Mouse (Mus musculus): ENCODE data around the gene Exosc9.

DNA sequence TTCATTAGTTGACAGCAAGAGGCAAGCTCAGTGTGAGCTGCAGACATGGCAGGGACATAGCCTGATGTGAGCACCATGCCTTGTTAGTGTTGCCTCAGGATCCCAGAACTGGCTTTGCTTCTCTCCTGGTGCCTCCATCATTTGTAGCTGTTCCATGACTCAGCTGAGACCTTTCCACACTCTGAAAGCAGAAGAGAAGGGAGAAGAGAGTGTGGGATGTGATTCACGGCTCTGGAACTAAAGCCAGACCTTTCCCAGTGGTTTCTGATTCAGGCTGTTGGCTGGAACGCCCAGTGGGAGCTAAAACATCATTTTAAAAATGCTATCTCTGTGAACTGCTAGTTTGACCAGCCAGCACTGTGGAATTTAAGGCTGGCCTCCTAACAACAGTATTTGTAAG, 11.7 kb upstream of the Exosc9 start:
- TF ChIP-seq CTCF (IDR thresholded peaks at IDR 0.05; ENCODE audit: control insufficient read depth, insufficient read depth, insufficient read length) (no peak), USF1 (IDR thresholded peaks at IDR 0.05; ENCODE audit: low read depth) (no peak), FOSL1 (IDR thresholded peaks at IDR 0.05; ENCODE audit: insufficient read depth, low read length, poor library complexity, severe bottlenecking) (no peak), MYOG (IDR thresholded peaks at IDR 0.05; ENCODE audit: control insufficient read depth, extremely low read depth, insufficient read length) (no peak), MYOD1 (IDR thresholded peaks at IDR 0.05; ENCODE audit: control insufficient read depth, insufficient read length, low read depth) (no peak)
